Mouse (Mus musculus) ovary, postnatal 10 days (tissue): ENCODE data around the gene Olfr361.
"Not testable (repeated sequence)": the region's sequence is repeated elsewhere in the genome, so short reads cannot be mapped to it uniquely, and the experiment has no call there.

ENCODE experiments used
- DNase-seq: peaks from one replicate; pipeline ENCODE4 v3.0.0; 2022; ENCODE audit warnings: low spot score

The Olfr361 gene

GRCm38 (mm10) chr2:37089190-37089589, at the start of gene Olfr361:
TSS of gene Olfr361 (minus strand) at chr2:37089290.
- not testable (repeated sequence) for DNase-seq

GRCm38 (mm10) chr2:37117810-37118209, 28.7 kb upstream of the Olfr361 start, which contains the start of gene Olfr362:
TSS of gene Olfr362 (minus strand) at chr2:37117910.
- no peak for DNase-seq

GRCm38 (mm10) chr2:37065446-37065845, 23.6 kb downstream of the Olfr361 start, which contains the start of gene Olfr360:
TSS of gene Olfr360 (plus strand) at chr2:37065746.
- DNase-seq = no peak
